Mouse (Mus musculus): ENCODE data around the gene Gprc5b.

Gprc5b gene

DNA sequence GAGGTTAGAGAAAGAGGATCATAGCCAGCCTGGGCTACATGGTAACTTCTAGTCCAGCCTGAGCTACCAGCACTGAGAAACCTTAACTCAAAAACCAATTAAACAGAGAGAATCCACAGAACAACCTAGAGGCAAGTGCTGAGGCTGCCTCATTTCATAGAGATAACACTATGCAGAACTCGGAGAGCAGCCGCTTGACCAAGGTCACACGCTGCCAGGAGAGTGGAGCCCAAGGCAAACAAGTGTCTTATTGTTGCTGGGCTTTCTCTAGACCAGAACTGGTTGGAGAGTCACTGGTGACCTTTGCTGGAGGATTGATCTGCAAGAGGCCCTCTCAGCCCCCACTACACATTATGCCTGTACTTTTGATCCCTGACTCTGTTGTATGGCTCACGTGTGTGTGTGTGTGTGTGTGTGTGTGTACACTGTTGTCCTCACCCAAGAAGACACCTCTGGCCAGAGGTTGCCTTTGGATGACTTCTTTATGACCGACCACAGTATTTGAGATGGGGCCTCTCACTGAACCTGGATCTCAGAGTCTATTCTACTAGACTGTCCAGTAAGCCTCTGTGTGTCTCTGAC lies 5.6 kb downstream of the Gprc5b start:
- no peak for DNase-seq (ENCODE audit: low read depth)

DNA sequence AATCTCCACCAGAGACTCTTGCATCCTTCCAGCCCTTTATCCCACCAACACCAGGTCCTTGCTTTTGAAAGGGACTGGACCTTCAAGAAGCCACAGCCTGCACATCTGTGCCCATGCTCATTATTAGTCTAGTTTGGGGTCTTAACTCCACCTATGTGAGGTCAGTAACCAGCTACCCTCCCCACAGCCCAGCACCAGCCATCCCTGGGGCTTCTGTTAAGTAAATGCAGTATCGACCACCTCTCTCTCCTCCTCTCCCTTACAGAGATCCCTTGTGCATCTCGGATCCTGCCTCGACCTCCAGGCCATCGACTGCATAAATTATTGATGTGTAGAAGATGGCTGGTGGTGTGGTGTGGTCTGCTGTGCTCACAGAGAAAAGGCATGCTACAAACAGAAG lies 8.6 kb downstream of the Gprc5b start:
- no peak for DNase-seq (ENCODE audit: low read depth)

DNA sequence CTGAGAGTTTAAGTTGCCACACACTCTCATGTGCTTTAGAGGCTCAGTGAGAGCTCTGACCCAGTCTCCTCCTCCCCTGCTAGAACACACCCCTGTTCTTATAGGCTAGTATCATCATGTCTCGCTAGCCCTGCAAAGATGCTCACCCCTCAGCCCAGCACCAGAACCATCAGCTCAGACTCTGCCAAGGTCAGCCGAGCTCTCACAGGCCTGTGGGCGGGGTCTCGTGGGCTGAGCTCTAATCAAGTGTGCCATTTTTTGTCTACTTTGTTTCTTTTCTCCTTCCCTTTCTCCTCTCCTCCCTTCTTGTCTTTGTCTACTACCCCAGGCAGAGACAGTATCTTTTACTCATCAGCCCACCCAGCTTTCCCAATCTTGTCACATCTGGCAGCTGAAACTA lies 9.2 kb downstream of the Gprc5b start:
- DNase-seq (ENCODE audit: low read depth): no peak

DNA sequence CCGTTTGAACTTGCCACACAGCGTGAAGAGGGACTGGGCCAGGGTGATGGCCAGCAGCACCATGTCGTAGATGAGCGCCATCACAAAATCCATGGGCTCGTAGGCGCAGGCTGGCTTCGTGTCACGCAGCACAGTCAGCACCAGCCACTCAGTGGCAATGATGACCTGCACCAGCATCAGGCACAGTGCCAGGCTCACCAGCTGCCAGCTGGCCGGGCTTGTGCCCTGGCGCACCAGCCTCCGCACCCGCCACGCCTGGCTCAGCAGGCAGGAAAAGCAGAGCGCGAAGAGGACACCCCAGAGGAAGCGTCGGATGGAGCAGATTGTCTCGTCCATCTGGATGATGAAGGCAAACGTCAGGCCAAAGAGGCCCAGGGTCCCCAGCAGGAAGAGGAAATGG lies 11.1 kb downstream of the Gprc5b start:
- DNase-seq (ENCODE audit: low read depth): no peak

DNA sequence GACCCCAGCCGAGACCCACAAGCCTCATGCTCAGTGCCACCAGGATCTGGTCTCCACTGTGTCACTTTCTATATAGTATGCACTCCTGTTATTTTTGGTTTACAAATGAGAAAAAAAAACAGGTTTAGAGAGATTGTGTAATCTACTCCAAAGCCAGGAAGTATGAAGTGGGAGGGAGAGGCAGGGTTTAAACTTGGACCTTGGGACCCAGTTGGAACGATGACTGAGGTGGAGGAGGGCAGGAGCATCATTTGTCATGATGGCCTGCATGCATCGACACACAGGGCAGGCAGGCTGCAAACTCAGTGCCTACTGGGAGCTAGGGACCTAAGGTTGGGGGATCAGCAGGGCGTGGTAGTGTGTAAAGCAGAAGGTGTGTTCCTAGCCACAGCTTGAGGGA lies 12.4 kb downstream of the Gprc5b start:
- DNase-seq (ENCODE audit: low read depth): no peak

DNA sequence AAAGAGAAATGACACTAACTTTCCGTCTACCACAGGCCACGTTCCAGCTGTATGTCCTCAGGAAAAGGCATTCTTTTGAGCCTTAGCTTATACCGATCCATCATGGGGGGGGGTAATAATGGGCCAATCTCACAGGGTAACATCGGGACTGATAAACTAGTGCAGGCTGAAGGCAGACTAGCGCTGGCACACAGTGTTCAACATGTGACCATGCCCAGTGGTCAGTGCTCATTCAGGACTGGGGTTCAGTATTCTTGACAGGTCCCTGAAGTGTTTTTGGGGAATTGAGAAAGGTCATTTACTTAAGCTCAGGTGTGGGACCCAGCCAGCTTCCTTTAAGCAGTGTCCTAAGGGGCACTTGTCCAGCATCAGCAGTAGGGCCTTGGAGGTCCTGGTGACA lies 13.2 kb downstream of the Gprc5b start:
- no peak for DNase-seq (ENCODE audit: low read depth)

DNA sequence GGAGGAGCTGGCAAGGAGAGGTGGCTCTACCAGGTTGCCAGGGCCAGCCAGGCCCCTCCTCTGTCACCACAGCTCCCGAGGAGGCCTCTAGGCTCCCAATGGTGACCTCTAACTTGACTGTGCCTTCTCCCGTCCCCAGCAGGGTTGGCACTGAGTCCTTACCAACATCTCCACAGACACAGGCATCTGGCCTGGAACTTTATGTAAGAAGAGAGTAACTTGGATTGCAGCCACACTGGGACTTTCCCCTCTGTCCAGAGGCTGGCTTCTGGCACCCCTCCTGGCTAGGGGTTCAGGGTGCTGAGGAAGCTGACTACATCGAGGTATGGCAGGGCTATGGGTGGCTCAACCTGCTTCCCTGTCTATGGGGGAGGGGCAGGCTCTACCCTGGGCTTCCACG lies 13.7 kb downstream of the Gprc5b start:
- DNase-seq (ENCODE audit: low read depth): peak; percentile 35

DNA sequence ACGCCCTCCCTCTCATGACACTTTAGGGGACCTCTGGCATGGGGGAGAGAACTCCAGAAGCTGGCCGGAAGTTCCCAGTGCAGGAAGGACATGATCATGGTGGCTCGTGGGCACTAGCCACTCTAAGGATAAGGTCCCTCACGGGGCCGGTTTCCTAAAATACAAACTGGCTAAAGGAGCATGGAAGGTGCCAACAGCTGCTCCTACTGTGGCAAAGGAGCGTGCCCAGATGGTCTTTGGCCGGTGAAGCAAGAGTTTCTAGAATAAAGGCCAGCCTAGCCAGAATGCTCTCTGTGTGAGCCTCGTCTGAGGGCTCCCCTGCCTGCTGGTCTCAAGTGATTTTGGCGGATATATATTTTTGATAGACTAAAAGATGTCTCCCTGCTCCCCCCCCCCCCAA lies 15.3 kb downstream of the Gprc5b start:
- DNase-seq (ENCODE audit: low read depth): no peak

DNA sequence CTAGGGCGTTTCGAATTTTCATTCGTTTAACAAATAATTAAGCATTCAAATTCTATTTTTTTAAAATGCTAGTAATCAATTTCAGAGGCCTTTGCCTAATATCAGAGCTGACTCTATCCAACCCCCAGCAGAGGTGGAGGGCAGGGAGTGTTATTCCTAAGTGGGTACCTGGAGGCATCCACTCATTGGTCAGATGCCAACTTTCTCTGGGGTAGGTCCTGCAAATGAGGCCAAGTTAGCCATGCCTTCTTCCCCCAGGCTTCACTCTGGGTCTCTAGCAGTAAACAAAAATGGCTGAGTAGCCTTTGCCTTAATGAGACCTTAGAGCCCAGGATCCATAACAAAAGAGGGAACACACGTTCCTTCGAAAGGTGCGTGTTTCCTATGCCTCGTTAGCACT lies 15.9 kb downstream of the Gprc5b start:
- DNase-seq (ENCODE audit: low read depth): no peak

DNA sequence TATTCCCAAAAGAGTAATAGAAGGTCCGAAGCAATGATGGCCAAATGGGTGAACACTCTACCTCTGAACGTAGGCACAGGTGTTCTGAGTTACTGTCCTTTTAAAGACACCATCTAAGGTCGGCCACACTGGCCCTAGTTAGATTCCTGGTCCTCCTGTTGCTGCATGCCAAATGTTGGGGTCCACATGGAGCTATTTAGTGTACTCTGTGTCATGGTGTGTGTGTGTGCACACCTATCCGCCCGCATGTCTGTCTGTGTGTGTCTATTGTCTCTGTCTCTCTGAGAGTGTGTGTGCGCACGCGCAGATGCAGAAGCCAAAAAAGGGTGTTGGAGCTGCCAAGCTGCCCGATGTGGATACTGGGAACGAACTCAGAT lies 17.9 kb downstream of the Gprc5b start:
- no peak for DNase-seq (ENCODE audit: low read depth)

DNA sequence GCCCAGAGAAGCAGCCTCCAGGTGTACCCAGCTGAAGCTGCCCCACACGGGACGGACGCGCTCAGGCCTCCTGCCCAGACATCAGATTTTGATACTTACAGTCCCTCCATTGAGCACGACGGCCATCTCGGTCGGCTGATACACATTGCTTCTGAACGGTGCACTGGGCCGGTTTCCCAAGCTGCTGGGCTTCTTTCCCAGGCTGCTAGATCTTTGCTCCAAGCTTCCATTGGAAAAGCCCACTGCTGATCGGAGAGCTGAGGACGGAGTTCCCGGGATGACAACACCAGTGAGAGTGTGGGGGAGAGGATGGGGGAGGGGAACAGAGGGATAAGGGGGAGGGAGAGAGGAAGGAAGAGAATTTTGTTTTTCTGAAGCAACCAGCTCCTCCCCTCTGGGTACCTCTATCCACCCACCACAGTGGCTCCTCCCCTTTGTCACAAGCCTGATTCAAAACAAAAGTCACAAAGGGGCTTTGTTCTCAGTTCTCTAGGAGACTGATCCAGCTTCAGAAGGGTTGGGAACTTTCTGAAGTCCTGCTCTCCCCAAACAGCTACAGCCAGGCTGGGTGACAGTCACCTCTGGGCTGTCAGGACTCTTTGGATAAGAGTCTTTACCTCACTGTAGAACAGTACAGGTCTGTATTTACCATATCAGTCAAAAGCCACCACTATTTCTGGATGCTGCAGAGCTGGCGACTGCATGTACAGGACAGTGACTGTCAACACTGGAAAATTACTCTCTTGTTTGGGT lies 18.4 kb downstream of the Gprc5b start:
- no peak for DNase-seq (ENCODE audit: low read depth)

DNA sequence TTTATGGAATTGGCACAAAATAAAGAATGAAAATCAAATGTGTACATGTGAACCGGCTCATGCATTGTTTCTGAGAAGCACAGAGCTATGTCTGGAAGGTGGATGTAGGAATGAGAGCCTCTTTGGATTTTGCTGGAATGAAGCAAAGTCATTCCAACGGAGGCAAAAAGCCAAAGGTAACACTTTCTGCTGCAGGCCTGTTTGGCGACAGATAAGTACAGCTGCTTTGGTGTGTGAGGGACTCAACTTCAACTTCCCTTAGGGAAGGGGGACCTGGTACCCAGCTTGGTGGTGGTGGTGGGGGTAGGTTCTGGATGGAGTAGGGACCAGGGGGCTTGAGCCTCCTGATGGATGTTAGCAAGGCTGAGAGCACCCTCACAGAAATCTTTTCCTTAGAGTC lies 19.2 kb downstream of the Gprc5b start:
- no peak for DNase-seq (ENCODE audit: low read depth)

DNA sequence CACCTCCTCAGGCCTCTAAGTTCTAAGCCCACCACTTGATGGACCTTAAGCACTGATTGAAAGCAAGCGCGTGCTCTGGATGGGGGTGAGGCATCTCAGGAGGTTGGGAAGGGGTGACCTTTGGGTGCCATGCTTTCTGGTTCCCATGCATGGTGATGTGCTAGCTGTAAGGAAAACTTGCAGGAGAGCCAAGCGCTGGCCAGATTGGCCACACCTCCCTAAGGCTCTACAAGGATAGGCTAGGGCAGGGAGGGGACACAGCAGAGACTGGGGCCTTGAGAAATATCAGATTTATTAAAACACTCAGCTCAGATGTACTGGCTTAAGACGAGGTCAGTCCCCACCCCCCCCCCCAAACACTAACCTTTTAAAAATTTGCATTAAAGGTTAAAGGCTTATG lies 21.6 kb downstream of the Gprc5b start:
- no peak for DNase-seq (ENCODE audit: low read depth)

DNA sequence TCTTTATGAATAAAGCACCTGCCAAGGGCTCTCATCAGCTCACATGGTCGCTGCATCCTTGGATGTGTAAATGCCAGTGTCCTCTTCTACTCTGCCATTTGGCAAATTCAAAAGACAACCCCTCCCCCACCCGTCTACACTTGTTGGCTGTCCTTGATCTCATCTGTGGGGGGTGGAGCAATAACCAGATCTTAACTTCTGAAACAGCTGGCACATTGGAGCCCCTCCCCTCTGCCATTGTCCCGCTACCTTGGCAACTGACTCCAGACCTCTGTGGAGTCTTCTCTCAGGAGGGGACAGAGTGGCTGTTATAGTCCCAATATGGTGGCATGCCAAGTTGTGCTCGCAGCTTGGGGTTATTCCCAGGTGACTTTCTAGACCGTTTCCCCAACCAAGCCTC lies 22.7 kb downstream of the Gprc5b start:
- no peak for DNase-seq (ENCODE audit: low read depth)

DNA sequence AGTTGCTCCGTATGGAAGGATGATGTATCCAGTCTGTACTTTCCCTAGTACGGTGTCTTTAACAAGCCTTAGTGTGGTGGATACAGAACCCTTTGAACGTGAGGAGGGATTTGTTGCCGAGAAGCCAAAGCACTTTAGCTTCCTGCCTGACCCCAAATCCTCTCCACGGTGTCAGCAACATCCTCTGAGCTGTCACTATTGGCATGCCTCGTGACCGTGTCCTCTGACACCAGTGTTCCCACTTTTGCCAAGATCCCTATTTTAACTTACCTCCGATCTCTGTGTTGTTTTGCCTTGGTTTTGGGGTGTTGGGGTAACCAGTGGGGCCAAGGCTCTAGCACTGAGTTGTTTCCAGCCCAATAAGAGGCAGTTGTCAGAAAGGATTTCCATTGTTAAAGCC lies 23.5 kb downstream of the Gprc5b start:
- no peak for DNase-seq (ENCODE audit: low read depth)

DNA sequence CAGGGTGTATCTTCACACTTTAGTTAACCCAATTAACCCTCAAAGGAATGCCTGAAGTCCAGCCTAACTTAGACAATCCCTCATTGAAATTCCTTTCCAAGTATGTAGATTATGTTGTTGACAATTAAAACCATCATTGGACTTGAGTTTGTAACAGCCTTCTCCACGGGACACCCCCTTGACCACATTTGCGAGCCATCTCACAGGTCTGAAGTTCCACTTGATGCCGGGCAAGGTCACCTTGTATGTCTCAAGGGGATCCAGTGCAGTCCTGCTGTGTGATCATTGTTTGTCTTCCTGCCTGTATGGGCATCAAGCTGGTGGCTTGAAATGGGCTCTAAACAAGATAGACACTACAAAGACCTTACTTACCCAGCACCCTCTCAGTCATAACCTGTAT lies 26.1 kb downstream of the Gprc5b start:
- DNase-seq (ENCODE audit: low read depth): no peak

DNA sequence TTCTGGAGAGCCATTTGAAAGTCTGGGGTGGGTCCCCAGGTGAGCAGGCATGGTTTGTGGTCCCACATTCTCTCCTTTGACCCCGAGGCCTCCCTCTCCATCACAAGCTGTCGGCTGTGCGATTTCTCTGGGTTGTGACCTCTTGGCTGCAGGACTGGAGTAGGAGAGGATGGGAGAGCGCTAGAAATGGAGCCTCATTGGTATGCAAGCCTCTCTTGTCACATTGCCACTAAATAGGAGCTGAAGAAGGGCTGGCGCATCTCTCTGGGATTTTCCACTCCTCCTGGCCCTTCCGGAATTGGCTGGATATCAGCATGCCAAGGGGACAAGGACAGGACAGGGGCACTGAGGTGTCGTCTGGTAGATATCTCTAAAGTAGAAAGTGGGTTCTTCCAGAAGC lies 29.8 kb downstream of the Gprc5b start:
- DNase-seq (ENCODE audit: low read depth): no peak

DNA sequence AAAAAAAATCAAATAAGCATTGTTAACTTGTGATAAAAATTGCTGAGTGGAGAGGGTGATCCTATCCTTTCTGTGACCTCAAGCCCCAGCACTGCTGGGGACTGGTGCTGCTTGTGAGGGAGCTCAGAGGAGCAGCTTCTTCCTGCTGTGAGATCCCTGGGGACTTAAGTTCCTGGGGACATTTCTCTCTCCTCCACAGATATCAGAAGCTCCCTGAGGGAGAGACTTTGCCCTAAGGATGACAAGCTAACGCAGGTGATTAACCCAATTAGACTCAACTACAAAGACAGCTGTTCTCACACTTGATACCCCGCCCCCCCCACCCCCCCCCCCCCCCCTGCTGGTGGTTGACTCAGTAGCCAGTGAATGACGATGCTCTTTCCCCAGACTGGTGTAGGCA lies 30.2 kb downstream of the Gprc5b start:
- no peak for DNase-seq (ENCODE audit: low read depth)

DNA sequence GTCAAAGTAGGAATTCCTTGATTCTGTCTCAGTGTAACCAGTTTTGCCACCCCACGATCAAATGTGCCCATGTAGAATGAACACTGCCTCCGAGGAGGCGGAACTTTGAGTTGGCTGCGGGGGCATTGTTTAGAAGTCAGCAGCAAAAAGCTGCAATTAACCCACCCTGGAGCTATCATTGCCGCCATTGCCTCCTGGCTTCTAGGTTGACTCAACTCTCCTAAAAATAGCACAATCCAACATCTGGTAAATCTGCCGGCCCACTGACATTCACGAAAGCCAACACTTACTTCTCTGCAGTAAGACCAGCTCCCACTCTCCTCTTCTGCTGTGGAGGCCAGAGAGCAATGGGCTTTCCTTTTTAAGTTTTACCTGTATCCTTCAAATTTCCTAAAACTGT lies 35.8 kb downstream of the Gprc5b start:
- peak; percentile 64 for DNase-seq (ENCODE audit: low read depth)

DNA sequence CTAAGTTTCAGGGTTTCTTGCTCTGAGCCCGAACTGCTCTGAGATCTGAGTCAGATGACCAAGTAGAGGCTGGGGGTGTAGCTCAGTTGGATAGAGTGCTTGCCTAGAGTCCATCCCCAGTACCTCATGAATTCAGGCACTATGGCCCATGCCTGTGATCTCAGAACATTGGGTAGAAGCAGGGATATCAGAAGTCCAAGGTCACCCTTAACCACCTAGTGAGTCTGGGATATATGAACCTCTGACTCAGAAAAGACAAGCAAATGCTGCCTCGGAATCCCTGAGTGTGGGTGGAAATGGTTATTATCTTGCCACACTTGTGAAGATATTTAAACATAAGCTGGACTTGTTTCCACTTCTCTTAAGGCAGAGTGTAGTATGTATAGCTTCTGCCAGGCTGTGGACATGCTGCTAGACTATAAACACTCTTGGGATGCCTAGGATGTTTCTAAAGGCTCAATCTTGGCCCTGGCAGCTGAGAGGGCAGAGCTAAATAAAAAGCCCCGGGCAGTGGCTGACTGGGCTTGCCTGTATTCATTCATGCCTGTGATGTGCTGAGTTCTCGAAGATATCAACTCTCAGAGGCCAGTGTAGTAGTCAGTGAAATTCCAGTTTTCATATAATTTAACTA lies 38.3 kb downstream of the Gprc5b start:
- DNase-seq (ENCODE audit: low read depth): peak; percentile 50

DNA sequence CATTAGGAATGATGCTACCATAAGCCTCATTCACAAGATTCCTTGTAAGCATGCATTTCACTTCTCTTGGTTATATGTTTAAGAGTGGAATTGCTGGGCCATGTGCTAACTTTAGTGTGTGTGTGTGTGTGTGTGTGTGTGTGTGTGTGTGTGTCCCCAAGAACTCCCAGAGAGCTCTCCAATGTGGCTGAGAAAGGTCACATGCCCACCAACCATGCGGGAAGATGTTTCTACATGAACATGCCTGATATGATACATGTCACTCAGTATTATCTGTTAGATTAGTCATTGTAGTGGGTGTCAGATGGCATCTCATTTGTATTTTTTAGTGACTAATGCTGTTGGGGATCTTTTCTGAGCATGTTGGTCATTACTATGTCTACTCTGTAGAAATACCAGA lies 40.0 kb downstream of the Gprc5b start:
- DNase-seq (ENCODE audit: low read depth): no peak

DNA sequence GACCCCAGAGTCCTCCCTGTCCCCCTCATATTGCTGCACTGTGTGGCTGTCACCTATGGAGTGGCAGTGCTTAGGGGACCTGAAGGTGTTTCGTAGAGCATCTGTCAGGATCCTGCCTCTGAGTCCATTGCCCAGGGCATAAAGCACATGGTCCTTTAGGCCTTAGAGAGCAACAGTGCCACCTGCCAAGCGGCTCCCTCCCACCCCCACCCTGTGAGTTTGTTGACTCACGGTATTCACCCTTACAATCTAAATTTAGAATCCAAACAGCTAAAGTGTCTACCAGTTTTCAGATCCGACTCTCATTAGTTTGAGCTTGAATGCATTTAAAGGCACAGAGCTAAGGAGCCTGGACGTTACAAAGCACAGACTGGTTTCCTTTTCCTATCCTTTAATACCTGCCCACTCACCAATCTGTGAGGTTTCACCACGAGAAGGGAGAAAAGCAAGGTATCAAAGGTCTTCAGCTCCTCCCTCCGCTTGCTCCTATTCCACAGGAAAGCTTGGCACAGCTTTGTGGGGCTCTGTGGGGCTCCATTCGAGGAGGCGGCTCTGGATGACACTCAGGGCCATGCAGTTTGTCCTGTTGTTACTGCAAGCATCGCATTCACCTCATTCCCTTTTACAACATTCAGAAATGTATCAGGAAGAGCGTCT lies 41.3 kb downstream of the Gprc5b start:
- DNase-seq (ENCODE audit: low read depth): peak; percentile 61

DNA sequence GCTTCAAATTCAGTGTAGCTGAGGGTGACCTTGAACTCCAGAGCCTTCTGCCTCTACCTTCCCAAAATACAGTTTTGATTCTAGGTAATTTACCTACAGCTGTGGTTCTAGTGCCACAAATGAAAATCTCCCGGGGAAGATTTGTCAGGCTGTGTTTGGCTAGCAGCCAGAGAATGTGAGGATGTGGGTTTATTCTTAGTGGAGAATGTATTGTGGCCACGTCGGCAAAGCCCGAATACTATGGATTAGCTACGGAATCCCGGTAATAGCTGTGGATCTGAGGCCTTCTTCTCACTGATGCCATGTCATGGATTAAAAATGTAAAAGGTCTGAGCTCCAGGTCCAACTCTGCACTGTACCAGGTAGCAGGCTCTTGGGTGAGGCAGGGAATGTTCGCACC lies 45.3 kb downstream of the Gprc5b start:
- no peak for DNase-seq (ENCODE audit: low read depth)

Measured in NIH3T3 (cell line).